Mouse (Mus musculus): ENCODE results near the gene Chchd5.

- TF ChIP-seq CTCF (IDR thresholded peaks at IDR 0.05; ENCODE audit: control insufficient read depth, insufficient read depth, low read length) (no peak), POLR2A (IDR thresholded peaks at IDR 0.05; ENCODE audit: borderline replicate concordance, control insufficient read depth, low read depth, low read length) (no peak)
These were observed 10.4 kb downstream of the Chchd5 start for GRCm38 (mm10) chr2:129139906-129140305.

All from bone marrow, adult 2 months (tissue).